Mouse (Mus musculus): Measurements from ENCODE around the gene Olfr1120. TPM values are rescaled to one million over a fixed set of nuclear protein-coding genes. Genes with fewer than 3 reads are reported as not detected.
"Not testable (repeated sequence)": the region's sequence is repeated elsewhere in the genome, so short reads cannot be mapped to it uniquely, and the experiment has no call there.

The Olfr1120 gene
- not detected for total RNA-seq (2021)
- long read RNA-seq, experiment 1: 0 reads
- long read RNA-seq, experiment 2: 0 reads

GRCm38 (mm10) chr2:87354515-87354914 lies at the start of gene Olfr1120:
Gene Olfr1120, plus strand, starts transcription at chr2:87354815.
- no peak for DNase-seq (ENCODE audit: low spot score in 2 of 2)

GRCm38 (mm10) chr2:87307281-87307680 lies 47.3 kb upstream of the Olfr1120 start, which contains the start of gene Olfr1118:
Gene Olfr1118, plus strand, starts transcription at chr2:87307581.
- DNase-seq (ENCODE audit: low spot score in 2 of 2): no peak

DNA sequence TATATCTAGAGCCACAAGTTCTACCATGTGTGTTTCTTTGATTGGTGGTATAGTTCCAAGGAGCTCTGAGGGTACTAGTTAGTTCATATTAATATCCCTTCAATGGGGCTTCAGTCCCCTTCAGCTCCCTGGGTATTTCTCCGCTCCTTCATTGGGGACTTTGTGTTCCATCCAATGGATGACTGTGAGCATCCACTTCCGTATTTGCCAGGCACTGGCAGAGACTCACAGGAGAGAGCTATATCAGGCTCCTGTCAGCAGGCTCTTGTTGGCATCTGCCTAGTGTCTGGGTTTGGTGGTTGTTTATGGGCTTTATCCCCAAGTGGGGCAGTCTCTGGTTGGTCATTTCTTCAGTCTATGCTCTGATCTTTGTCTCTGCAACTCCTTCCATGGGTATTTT lies 5.5 kb downstream of the Olfr1120 start:
- not testable (repeated sequence) for DNase-seq (ENCODE audit: low spot score in 2 of 2)

DNA sequence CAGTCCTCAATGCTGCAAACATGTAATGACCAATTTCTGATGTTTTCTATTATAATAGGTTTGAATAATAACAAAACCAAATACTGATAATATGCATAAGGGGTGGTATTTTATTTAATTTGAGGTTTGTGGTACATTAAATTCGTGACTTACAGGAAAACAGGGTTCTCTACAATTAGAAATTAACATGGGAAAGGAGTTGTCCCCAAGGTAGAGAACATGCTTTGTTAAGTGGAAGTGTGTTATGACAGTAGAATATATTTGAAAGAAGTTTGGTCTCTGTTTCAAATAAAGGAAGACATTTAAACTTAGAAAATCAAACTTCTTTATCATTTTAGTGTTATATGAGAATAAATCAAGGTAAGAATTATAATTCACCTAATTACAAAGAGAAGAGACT lies 15.0 kb downstream of the Olfr1120 start, which contains the start of gene Olfr1121:
TSS of gene Olfr1121 (plus strand) at position 301 of the 400 bp plus-strand sequence.
- no peak for DNase-seq (ENCODE audit: low spot score in 2 of 2)

- DNase-seq (ENCODE audit: low spot score in 2 of 2): no peak
Measured at GRCm38 (mm10) chr2:87371726-87372125, 17.1 kb downstream of the Olfr1120 start.

DNA sequence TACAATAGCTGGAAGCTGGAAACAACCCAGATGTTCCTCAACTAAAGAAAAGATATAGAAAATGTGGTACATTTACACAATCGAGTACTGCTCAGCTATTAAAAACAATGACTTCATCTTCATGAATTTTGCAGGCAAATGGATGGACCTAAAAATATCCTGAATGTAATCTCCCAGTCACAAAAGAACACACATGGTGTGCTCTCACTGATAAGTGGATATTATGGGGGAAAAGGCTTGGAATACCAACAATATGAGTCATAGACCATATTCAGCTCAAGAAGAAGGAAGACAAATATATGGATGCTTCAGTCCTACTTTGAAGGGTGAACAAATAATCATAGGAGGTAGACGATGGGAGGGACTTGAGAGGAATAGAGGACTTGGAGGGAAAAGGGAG lies 29.3 kb downstream of the Olfr1120 start:
- DNase-seq (ENCODE audit: low spot score in 2 of 2): no peak

GRCm38 (mm10) chr2:87385549-87385948 lies 30.9 kb downstream of the Olfr1120 start, which contains the start of gene Olfr1122:
Gene Olfr1122, plus strand, starts transcription at chr2:87385849.
- DNase-seq (ENCODE audit: low spot score in 2 of 2): no peak

DNA sequence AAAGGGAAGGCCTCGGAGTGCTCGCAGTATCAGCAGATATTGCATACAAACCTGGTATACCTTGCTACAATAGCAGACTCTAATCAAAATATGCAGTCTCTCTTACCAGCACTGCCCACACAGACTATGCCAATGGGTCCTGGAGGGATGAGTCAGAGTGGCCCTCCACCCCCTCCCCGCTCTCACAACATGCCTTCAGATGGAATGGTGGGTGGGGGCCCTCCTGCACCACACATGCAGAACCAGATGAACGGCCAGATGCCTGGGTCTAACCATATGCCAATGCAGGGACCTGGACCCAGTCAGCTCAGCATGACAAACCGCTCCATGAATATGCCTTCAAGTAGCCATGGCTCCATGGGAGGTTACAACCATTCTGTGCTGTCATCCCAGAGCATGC lies 39.0 kb downstream of the Olfr1120 start:
- DNase-seq (ENCODE audit: low spot score in 2 of 2): peak in 1 of 2 experiments; percentile 18

DNA sequence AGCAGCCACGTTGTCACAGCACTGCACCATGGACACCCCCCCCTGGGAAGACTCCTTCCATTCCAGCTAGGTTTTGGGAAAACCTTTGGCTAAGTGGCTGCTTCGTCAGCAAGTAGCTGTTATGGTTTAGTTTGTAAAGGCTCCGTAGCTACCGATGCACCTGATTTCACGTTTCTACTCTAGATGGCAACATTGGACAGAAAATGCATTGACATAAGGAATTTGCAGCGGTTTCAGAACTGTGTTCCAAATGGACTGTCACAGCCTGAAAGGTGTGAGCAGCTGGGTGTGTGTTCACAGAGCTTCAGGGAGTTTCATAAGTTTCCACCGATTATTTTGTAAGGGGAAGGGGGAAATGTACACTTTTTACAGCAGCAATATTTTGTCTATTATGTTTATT lies 40.1 kb downstream of the Olfr1120 start:
- peak in 1 of 2 experiments; percentile 6 for DNase-seq (ENCODE audit: low spot score in 2 of 2)

Other genes starting within 250 kb of the Olfr1120 start
- gene Olfr259, start 240.2 kb upstream of the Olfr1120 start, total RNA-seq (2021): not detected
- not detected for gene Olfr1110, start 214.5 kb upstream of the Olfr1120 start, total RNA-seq (2021)
- not detected for gene Olfr1111, start 202.2 kb upstream of the Olfr1120 start, total RNA-seq (2021)
- not detected for gene Olfr1112, start 167.0 kb upstream of the Olfr1120 start, total RNA-seq (2021)
- not detected for gene Olfr1113, start 145.8 kb upstream of the Olfr1120 start, total RNA-seq (2021)
- gene Olfr1115, start 106.8 kb upstream of the Olfr1120 start, total RNA-seq (2021): not detected
- not detected for gene Olfr1116, start 87.3 kb upstream of the Olfr1120 start, total RNA-seq (2021)
- not detected for gene Olfr1118, start 47.2 kb upstream of the Olfr1120 start, total RNA-seq (2021)
- gene Olfr1121, start 15.1 kb downstream of the Olfr1120 start, total RNA-seq (2021): not detected
- under 1 TPM in 1 of 2 experiments, not detected in 1; 0.09 TPM for gene Olfr1122, start 31.0 kb downstream of the Olfr1120 start, total RNA-seq (2021)
- gene Olfr1123, start 61.8 kb downstream of the Olfr1120 start, total RNA-seq (2021): not detected
- gene Olfr1124, start 75.5 kb downstream of the Olfr1120 start, total RNA-seq (2021): not detected
- gene Olfr1126, start 99.1 kb downstream of the Olfr1120 start, total RNA-seq (2021): not detected
- gene Pramel7, start 142.3 kb downstream of the Olfr1120 start, total RNA-seq (2021): not detected
- gene Pramel6, start 151.8 kb downstream of the Olfr1120 start, total RNA-seq (2021): not detected
- not detected for gene Olfr153, start 177.0 kb downstream of the Olfr1120 start, total RNA-seq (2021)
- not detected for gene Olfr1128, start 190.7 kb downstream of the Olfr1120 start, total RNA-seq (2021)
- not detected for gene Olfr1129, start 219.1 kb downstream of the Olfr1120 start, total RNA-seq (2021)

Data from left cerebral cortex, adult 18-20 months (tissue).